Mouse (Mus musculus): Measurements from ENCODE around the gene Calhm2. TPM values are rescaled to one million over a fixed set of nuclear protein-coding genes. Genes with fewer than 3 reads are reported as not detected.
A peak's percentile ranks its signal among the peaks of the same experiment; 100 is the strongest.

Gene Calhm2
- 5.2 and 6.0 TPM in 2 replicates for polyA plus RNA-seq (2015; fragmentation: Nextera tagmentation; extraction: Ambion mirVana)

DNA sequence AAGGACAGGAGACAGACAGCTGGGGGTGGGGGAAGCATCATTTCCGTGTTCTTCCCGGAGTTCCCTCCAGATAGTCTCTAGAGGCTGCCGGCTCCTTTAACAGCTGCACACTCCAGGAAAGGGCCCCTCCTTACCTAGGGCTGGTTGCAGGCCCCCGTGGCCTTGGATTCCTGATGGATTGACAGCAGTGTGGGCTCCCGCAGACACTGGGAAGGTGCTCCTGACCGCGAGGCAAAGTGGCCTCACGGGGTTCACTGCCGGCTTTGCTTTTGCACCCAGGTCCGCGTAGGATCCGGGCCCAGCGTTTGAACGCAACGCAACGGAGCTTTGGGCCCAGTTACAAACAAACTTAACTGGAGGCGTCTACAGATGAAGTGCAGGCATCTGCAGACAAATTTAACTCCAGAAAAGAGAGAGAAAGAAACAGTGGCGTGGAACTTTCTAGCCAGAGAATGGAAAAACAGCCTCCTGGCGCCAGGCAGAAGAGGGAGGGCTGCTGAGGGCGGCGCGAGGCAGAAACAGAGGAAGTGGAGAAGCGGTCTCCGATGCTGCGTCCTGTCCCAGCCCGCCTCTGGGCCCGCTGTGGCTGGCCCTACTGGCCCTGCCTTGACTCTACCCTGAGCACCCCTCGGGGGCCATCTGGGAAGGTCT lies at the start of gene Calhm2:
Calhm2 (minus strand) TSS at position 524 of the 651 bp plus-strand sequence.
- Histone ChIP-seq H3K4me2 (peak within 1 kb of the TSS; percentile 76), H3K4me3 (peak within 1 kb of the TSS; percentile 58), H3K9me3 (no peaks in the 10 kb centered on the region), H3K36me3 (peaks cover 28% of the 10 kb centered on the region), H3K4me1 (peaks cover 37% of the 10 kb centered on the region), H3K9ac (peak within 1 kb of the TSS; percentile 84), H3K27ac (replicated peaks) (peak within 1 kb of the TSS; percentile 87), H3K27me3 (replicated peaks) (peaks cover 15% of the 10 kb centered on the region)
- ATAC-seq (ENCODE audit: extremely low read depth, insufficient number of reproducible peaks, low FRiP score, low TSS enrichment): no peak
- 2% methylated on average over 28 of the region's 28 CpGs for WGBS

DNA sequence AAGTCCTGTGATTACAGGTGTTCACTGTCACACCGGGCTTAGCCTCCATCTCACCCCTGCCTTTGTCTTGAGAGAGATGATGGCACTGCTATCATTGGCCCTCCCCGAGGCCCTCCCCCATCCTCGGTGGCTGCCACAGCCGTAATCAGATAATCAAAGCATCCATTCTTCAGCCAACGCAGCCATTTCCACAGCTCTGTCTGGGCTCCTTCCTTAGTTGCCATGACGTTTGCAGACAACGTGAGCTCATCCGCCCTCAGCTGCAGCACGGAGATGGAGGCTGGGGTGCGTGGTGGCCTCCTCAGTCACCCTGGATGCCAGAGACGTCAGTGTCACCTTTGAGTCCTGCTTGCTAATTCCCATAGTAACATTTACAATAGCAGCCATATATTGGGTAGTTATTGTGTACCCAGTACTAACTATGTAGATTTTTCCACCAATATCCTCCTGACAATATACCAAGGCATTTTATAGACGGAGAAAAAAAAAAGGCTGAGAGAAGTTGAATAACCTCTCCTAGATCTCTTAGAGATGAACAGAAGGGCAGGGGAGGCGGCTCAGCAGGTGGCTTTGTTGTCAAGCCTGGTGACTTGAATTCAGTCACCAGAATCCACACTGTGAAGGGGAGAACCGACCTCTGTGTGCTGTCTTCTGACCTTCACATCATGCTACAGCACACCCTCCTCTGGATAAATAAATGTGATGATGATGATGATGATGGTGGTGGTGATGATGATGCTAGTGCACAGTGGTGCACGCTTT lies 48.6 kb upstream of the Calhm2 start:
- WGBS: 40% methylated on average over 15 of the region's 15 CpGs
- Histone ChIP-seq H3K4me2 (no peak overlapping the region), H3K4me3 (no peak overlapping the region), H3K36me3 (no peaks in the 10 kb centered on the region), H3K9me3 (peaks cover 3% of the 10 kb centered on the region; the same call in 1 of the 2 replicates), H3K9ac (no peak overlapping the region), H3K27ac (replicated peaks) (no peak overlapping the region), H3K4me1 (peaks cover 10% of the 10 kb centered on the region; the same call in 1 of the 2 replicates), H3K27me3 (replicated peaks) (peaks cover under 1% of the 10 kb centered on the region)
- ATAC-seq (ENCODE audit: extremely low read depth, insufficient number of reproducible peaks, low FRiP score, low TSS enrichment): no peak

DNA sequence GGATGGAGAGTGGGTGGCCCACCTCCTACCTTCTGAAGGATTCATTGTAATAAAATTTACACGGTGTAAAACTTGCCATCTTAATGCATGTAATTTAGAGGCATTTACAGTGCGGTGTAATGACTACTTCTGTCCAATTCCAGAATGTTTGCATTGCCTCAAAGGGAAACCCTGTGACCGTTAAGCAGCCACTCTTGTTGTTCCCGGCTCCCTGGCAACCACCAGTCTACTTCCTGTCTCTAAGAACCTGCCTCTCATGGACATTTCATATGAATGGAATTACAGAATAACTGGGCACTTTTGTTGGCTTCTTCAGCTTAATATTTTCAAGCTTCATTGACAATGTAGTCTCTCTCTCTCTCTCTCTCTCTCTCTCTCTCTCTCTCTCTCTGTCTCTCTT lies 46.6 kb upstream of the Calhm2 start:
- no peaks in the 10 kb centered on the region for H3K36me3 ChIP-seq
- H3K4me3 ChIP-seq: no peak overlapping the region
- ATAC-seq (ENCODE audit: extremely low read depth, insufficient number of reproducible peaks, low FRiP score, low TSS enrichment): no peak
- peaks cover 3% of the 10 kb centered on the region; the same call in 1 of the 2 replicates for H3K9me3 ChIP-seq
- peaks cover 11% of the 10 kb centered on the region for H3K4me1 ChIP-seq
- H3K4me2 ChIP-seq: no peak overlapping the region
- no peak overlapping the region for H3K9ac ChIP-seq
- peaks cover 20% of the 10 kb centered on the region for H3K27me3 ChIP-seq (replicated peaks)
- WGBS: 61% methylated on average over 4 of the region's 4 CpGs
- no peak overlapping the region for H3K27ac ChIP-seq (replicated peaks)

- Histone ChIP-seq H3K27me3 (replicated peaks) (peaks cover 25% of the 10 kb centered on the region), H3K4me2 (no peak overlapping the region), H3K36me3 (no peaks in the 10 kb centered on the region), H3K27ac (replicated peaks) (no peak overlapping the region), H3K9me3 (peaks cover 3% of the 10 kb centered on the region; the same call in 1 of the 2 replicates), H3K9ac (no peak overlapping the region), H3K4me1 (peaks cover 16% of the 10 kb centered on the region), H3K4me3 (no peak overlapping the region)
- ATAC-seq (ENCODE audit: extremely low read depth, insufficient number of reproducible peaks, low FRiP score, low TSS enrichment): no peak
- 57% methylated on average over 8 of the region's 8 CpGs for WGBS
Measured at GRCm38 (mm10) chr19:47184221-47184620, 46.1 kb upstream of the Calhm2 start.

DNA sequence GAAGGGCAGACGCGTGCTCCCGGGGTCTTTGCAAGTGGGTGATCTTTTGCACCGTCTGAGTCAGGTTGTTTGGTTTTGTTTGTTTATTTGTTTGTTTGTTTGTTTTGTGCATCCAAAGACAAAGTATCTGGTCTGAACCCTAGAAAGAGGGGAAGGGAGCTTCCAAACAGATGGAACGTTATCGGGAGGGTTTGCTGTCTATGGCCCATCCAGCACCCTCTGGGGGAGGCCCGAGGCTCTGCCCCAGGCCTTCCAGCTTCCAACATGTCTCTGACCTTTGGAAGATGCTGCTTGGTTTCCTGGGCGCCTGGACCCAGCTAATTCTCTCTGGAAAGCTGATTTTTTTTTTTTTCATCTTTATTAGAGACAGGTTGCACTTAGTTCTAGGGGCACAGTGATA lies 41.9 kb upstream of the Calhm2 start:
- H3K4me1 ChIP-seq: peaks cover 7% of the 10 kb centered on the region
- peak overlapping the region; percentile 100; the same call in 1 of the 2 replicates for H3K4me2 ChIP-seq
- no peak overlapping the region for H3K9ac ChIP-seq
- H3K36me3 ChIP-seq: no peaks in the 10 kb centered on the region
- H3K9me3 ChIP-seq: peaks cover 3% of the 10 kb centered on the region; the same call in 1 of the 2 replicates
- peak overlapping the region; percentile 74; the same call in 1 of the 2 replicates for H3K4me3 ChIP-seq
- H3K27me3 ChIP-seq (replicated peaks): peaks cover 58% of the 10 kb centered on the region
- 18% methylated on average over 8 of the region's 8 CpGs for WGBS
- no peak overlapping the region for H3K27ac ChIP-seq (replicated peaks)
- ATAC-seq (ENCODE audit: extremely low read depth, insufficient number of reproducible peaks, low FRiP score, low TSS enrichment): no peak

DNA sequence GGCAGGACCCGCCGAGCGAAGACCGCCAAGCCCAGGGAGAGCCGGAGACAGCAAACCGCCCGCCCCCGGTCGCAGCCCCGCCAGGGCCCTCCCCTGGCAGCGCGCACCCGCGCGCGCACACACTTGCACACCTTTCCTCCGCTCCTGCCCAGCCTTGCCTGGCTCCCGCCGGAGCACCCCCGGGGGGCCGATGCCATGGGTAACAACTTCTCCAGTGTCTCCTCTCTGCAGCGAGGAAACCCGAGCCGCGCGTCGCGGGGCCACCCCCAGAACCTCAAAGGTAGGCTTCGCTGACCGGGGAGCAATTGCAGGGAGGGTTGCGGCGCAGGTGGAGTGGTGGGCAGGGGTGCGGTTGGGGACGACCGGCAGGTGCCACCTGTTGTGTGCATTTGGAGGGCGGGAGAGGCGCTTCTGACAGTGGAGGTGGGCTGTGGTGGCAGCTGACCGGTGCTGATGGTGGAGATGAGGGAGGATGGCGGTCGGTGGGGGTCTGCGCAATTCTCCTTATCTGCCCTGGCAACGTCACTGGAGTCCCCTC lies 41.2 kb upstream of the Calhm2 start:
- WGBS: 1% methylated on average over 34 of the region's 42 CpGs
- H3K27me3 ChIP-seq (replicated peaks): peaks cover 58% of the 10 kb centered on the region
- no peak for ATAC-seq (ENCODE audit: extremely low read depth, insufficient number of reproducible peaks, low FRiP score, low TSS enrichment)

GRCm38 (mm10) chr19:47178431-47179271 lies 40.6 kb upstream of the Calhm2 start, which contains the start of gene Neurl1a:
Gene Neurl1a (plus strand): TSS chr19:47178820.
- peaks cover 60% of the 10 kb centered on the region for H3K27me3 ChIP-seq (replicated peaks)
- H3K27ac ChIP-seq (replicated peaks): no peak within 1 kb of the TSS
- H3K36me3 ChIP-seq: no peaks in the 10 kb centered on the region
- H3K9me3 ChIP-seq: peaks cover 3% of the 10 kb centered on the region; the same call in 1 of the 2 replicates
- under 1% methylated on average over 58 of the region's 98 CpGs for WGBS
- peak within 1 kb of the TSS; percentile 83 for H3K9ac ChIP-seq
- H3K4me3 ChIP-seq: peak within 1 kb of the TSS; percentile 74
- peak; percentile 27; the same call in 1 of the 2 replicates for ATAC-seq (ENCODE audit: extremely low read depth, insufficient number of reproducible peaks, low FRiP score, low TSS enrichment)
- H3K4me2 ChIP-seq: peak within 1 kb of the TSS; percentile 100
- H3K4me1 ChIP-seq: peaks cover 7% of the 10 kb centered on the region

More for the DNA sequence above, 41.2 kb upstream of the Calhm2 start:
- peak overlapping the region; percentile 100 for H3K4me2 ChIP-seq
- peak overlapping the region; percentile 83 for H3K9ac ChIP-seq
- H3K4me3 ChIP-seq: peak overlapping the region; percentile 74
- H3K9me3 ChIP-seq: peaks cover 3% of the 10 kb centered on the region; the same call in 1 of the 2 replicates
- H3K27ac ChIP-seq (replicated peaks): no peak overlapping the region
- H3K36me3 ChIP-seq: no peaks in the 10 kb centered on the region
- peaks cover 7% of the 10 kb centered on the region for H3K4me1 ChIP-seq

GRCm38 (mm10) chr19:47178001-47178400 lies 39.9 kb upstream of the Calhm2 start:
- H3K27me3 ChIP-seq (replicated peaks): peaks cover 67% of the 10 kb centered on the region
- ATAC-seq (ENCODE audit: extremely low read depth, insufficient number of reproducible peaks, low FRiP score, low TSS enrichment): no peak

GRCm38 (mm10) chr19:47176916-47177505 lies 38.9 kb upstream of the Calhm2 start:
- no peak for ATAC-seq (ENCODE audit: extremely low read depth, insufficient number of reproducible peaks, low FRiP score, low TSS enrichment)
- Histone ChIP-seq H3K4me2 (no peak overlapping the region), H3K4me1 (peaks cover 7% of the 10 kb centered on the region), H3K9ac (no peak overlapping the region), H3K27ac (replicated peaks) (no peak overlapping the region), H3K36me3 (no peaks in the 10 kb centered on the region), H3K9me3 (peaks cover 2% of the 10 kb centered on the region; the same call in 1 of the 2 replicates), H3K27me3 (replicated peaks) (peaks cover 71% of the 10 kb centered on the region), H3K4me3 (no peak overlapping the region)
- WGBS: 80% methylated on average over 2 of the region's 2 CpGs

More at GRCm38 (mm10) chr19:47178001-47178400, 39.9 kb upstream of the Calhm2 start:
- no peak overlapping the region for H3K27ac ChIP-seq (replicated peaks)
- H3K4me2 ChIP-seq: peak overlapping the region; percentile 100
- no peak overlapping the region for H3K9ac ChIP-seq
- H3K9me3 ChIP-seq: peaks cover 3% of the 10 kb centered on the region; the same call in 1 of the 2 replicates
- WGBS: 14% methylated on average over 10 of the region's 10 CpGs
- peak overlapping the region; percentile 74 for H3K4me3 ChIP-seq
- H3K36me3 ChIP-seq: no peaks in the 10 kb centered on the region
- H3K4me1 ChIP-seq: peaks cover 7% of the 10 kb centered on the region

- Histone ChIP-seq H3K4me2 (no peak overlapping the region), H3K9me3 (no peaks in the 10 kb centered on the region), H3K9ac (no peak overlapping the region), H3K27ac (replicated peaks) (no peak overlapping the region), H3K27me3 (replicated peaks) (peaks cover 59% of the 10 kb centered on the region), H3K4me1 (peaks cover 7% of the 10 kb centered on the region), H3K36me3 (no peaks in the 10 kb centered on the region), H3K4me3 (no peak overlapping the region)
- 54% methylated on average over 2 of the region's 2 CpGs for WGBS
- no peak for ATAC-seq (ENCODE audit: extremely low read depth, insufficient number of reproducible peaks, low FRiP score, low TSS enrichment)
Measured at GRCm38 (mm10) chr19:47175472-47175871, 37.4 kb upstream of the Calhm2 start.
